Mouse (Mus musculus): ENCODE results near the gene Pou3f4.
"Not testable (repeated sequence)": the region's sequence is repeated elsewhere in the genome, so short reads cannot be mapped to it uniquely, and the experiment has no call there.

Gene Pou3f4

DNA sequence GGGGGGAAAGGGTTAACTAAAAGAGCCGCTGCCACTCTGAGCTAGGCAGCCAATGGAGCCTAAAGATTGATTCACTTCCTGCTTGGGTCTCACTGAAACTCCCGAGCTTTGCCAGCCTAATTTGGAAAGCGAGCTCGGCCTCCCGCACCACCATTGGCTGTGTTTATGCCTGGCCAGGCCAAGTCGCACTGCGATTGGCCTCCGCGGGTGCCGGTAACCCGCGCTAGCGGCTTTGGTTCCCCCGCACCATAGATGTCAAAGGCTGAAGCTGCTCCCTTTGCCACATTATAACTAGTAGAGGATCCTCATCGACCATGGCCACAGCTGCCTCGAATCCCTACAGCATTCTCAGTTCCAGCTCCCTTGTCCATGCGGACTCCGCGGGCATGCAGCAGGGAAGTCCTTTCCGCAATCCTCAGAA, at the start of gene Pou3f4:
Gene Pou3f4, plus strand, starts transcription at position 130 of the 421 bp plus-strand sequence.
- peak in 1 of 2 experiments; percentile 36 for DNase-seq

DNA sequence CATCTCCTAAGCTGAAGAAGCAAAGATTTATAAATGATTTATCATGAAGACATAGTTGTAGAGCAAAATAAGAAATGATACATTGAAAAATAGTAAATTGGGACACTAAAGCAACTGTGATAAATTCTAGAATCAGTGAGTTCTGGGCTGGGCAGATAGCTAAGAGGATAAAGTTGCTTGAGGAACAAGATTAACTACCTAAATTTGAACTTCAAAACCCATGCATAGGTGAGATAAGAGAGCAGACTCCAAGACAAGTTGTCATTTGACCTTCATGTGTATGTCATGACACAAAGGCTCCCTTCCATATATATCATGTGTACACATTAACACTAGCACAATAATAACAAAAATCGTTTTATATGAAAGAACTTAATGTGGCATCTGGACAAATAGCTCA, 48.1 kb upstream of the Pou3f4 start:
- DNase-seq, result no peak

DNA sequence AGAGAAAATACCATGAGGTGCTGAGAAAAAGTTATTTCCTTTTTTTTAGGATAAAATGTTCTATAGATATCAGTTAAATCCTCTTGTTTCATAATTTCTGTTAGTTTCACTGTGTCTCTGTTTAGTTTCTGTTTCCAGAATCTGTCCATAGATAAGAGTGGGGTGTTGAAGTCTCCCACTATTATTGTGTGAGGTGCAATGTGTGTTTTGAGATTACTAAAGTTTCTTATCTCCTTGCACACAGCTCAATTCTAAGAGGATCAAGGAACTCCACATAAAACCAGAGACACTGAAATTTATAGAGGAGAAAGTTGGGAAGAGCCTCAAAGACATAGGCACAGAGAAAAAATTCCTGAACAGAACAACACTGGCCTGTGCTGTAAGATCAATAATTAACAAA, 39.3 kb upstream of the Pou3f4 start:
- DNase-seq, result not testable (repeated sequence)

DNA sequence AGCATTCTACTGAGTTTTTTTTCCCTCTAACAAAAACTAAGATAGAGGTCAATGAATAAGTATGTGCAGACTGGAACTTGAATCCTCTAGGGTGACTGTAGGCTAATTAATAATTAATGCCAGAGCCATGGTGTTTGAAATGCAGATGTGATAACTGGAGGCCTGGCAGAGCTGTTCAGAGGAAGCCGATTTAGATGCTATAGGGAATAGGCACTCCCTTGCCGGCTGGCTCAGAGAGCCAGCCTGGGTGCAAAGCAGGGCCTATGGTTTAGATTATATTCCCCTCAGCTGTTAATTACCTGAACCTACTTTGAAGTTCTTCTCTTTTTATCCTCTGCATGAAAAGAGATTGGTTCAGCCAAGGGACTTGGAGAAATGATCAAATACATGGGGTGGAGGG, 11.6 kb upstream of the Pou3f4 start:
- DNase-seq, result no peak

DNA sequence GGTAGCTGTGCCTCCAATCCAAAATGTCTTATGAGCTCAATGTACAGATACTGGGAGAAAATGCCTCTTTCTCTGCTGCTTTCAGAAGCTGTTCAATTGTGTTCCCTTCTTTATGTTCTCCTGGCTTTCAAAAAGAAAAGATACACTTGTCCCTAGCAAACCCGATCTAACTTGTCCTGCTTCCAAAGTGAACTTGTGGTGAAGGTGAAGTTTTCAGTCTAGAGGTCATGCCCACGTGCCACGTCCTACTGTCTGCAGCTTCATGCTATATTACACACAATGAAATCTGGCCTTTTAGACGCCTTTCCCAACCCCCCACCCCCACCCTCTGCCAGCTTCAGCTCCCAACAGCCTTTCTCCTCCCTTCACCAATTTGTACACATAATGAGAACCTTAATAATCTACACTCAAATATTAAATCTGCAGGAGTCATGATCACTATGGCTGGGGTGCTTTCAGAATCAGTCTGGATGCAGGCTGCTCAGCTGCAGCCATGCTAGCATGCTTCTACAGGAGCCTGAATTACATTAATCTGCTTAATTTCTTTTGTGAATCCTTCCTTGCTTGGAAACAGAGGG, 4.0 kb upstream of the Pou3f4 start:
- no peak for DNase-seq

DNA sequence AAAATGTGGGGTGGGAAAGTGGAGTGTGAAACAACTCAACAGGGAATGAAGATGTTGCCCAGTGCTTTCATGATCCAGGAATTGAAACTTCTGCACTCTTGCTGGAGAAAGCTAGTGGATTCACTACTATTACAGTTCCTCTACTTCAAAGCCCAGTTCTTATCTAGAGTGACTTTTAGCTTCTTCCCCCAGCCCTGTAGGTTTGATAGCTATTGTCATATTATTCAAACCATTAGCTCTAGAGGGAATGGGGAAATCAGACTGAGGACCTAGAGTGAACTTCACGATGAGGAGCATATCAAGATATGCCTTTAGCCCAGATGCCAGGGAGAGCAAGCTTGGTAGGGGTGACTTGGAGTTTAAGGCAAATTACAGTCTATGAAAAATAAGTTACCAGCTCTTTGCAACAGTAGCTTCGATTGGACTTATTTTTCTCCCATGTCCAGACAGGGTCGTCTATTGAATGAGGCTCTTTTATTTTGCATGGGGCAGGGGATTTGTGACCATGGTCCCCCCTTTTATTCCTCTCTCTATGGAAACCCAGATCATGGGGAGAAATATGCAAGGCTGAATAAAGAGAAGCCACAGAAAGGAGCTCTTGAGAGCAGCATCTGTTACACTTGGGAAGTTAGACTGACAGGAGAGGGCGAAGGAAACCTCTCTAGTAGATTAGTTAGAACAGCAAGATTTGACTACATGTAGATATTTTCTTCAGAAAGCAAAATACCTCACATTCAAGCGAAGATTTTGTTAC, 3.1 kb upstream of the Pou3f4 start:
- DNase-seq, result no peak

DNA sequence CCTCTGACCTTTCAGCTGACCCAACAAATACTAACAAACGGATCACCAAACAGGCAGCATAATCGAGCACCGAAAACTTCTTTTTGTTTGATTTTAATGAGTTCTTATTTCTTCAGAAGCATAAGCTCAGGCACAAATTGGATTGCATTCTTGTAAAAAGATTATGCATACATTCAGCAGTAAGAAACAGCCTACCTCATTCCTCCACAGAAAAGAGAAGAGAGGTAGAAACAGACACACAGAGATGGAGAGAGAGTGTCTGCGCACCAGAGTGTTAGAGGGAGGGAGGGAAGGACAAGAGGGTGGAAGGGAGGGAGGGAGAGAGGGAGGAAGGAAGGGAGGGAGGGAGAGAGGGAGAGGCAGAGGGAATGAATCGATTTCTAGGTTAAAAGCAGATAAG, 2.0 kb upstream of the Pou3f4 start:
- DNase-seq, result no peak

DNA sequence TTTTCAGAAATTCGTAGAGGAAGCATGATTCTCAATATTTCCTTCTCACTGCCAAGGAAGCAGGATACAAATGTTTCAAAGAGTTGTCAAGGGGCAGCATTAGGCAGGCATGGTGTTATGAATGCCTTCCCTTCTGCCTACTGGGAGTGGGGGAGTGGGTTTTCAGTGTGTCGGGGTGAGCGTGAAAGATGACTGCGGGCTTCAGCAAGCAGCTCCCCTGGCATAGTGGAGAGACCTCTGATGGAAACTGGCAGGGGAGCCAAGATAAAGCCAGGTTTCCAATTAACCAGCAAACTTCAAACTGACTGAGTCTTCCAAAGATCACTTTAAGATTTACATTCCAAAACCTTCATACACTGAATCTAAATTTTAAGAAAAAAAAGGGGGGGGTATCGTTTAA, 679 bp upstream of the Pou3f4 start:
- DNase-seq, result no peak

DNA sequence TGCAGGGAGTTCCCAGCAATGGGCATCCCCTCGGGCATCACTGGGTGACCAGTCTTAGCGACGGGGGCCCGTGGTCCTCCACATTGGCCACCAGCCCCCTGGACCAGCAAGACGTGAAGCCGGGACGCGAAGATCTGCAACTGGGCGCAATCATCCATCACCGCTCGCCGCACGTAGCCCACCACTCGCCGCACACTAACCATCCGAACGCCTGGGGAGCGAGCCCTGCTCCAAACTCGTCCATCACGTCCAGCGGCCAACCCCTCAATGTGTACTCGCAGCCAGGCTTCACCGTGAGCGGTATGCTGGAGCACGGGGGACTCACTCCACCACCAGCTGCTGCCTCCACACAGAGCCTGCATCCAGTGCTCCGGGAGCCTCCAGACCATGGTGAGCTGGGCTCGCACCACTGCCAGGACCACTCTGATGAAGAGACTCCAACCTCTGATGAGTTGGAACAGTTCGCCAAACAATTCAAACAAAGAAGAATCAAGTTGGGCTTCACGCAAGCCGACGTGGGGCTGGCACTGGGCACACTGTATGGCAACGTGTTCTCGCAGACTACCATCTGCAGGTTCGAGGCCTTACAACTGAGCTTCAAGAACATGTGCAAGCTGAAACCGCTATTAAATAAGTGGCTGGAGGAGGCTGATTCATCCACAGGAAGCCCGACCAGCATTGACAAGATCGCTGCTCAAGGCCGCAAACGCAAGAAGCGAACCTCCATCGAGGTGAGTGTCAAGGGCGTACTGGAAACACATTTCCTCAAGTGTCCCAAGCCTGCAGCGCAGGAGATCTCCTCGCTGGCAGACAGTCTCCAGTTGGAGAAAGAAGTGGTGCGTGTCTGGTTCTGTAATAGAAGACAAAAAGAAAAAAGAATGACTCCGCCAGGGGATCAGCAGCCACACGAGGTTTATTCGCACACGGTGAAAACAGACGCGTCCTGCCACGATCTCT, 790 bp downstream of the Pou3f4 start:
- peak in 1 of 2 experiments; percentile 29 for DNase-seq

DNA sequence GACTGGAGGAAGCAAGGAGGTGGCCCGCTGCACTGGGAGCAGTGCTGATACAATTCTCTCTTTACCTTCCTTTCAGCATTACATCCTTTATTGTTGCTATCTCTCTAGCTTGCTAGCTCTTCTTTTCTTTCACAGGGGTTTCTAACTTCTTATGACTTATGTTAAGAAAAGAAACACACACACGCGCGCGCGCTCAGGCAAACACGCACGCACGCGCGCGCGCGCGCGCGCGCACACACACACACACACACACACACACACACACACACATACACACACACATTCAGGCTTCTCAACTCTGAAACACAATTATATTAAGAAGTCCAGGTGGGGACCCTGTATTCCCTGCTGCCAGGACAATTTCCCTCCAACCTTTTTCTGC, 1.5 kb downstream of the Pou3f4 start:
- no peak for DNase-seq

DNA sequence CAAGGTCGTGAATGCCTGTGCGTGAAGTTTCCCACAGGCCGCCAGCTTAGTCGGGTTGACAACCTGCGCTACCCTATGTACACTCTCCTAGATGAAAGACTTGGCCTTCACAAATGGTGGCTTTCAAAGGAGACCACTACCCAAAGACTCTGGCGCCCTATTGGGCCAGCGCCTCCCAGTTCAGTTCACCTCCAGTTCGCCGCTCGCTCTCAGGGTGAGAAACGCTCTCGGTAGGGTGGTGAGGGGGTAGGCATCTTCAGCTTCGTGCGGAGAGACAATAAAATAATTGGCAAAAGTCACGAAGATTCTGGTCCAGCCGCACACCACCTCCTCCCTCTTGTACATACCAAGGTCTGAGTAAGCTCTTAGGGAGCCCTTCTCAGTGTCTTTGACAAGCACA, 2.5 kb downstream of the Pou3f4 start:
- DNase-seq, result no peak

DNA sequence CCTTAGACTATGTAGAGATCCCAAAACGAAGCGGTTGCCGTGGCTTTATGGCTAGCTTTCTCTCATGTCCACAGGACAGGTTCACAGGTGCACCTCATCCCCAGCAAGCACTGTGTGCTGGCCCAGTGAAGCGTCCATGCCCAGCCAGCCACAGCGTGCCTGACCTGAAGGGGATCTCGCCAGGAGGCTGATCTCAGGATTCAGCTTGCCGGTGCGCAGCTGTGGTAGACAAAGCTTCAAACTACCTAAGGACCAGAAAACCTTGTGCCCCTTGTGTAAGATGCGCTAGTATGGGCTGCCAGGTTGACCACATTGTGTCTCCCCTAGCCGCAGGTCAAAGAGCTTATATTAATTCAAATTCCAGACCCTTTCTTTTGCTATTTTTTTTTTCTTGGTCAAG, 3.1 kb downstream of the Pou3f4 start:
- DNase-seq, result no peak

DNA sequence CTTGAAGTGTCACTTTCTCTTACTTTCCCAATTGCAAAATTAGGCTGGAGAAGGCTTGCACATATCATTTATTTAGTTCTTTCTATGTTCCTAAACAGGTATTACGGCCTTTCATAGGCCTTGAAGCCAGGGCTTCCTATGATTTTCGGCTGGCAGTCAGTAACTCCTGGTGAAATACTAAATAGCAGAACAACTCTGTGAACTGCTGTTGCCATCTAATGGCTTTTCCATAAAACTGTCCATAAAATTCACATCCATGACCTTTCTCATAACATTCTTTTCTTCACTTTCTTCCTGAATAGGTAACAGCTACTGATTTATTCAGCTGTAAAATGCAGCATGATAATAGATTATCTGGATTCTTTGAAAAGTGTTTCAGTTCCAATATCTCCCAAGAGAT, 23.4 kb downstream of the Pou3f4 start:
- DNase-seq, result no peak

DNA sequence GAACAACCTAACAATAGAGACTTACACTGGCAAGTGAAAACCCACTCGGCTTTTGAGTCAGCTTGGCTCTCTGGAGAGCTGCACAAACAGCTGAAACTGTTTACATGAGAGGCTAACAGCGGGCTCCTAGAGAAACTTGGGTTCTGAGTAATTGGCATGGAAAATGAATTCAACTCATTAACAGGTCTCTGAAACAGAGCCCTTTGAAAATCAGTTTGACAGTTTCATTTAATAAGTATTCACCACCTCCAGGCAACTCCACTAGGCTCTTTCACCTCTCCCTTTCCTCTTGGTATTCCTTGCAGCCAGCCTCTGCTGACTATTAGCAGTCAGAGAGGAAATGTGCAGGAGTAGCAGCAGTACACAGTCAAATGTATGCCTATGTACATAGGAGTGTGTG, 37.2 kb downstream of the Pou3f4 start:
- DNase-seq, result no peak
